Mouse (Mus musculus): Measurements from ENCODE around the gene Fam160b1.

- TF ChIP-seq POLR2A (IDR thresholded peaks at IDR 0.05; ENCODE audit: low read depth, low read length), result no peak
- peak; percentile 54; the same call in 1 of the 2 replicates for TF ChIP-seq MAX (IDR thresholded peaks at IDR 0.05; ENCODE audit: low read length)
- TF ChIP-seq BHLHE40 (IDR thresholded peaks at IDR 0.05; ENCODE audit: low read depth, low read length), result no peak
- TF ChIP-seq CTCF (conservative IDR thresholded peaks at IDR 0.05 in 1 of 2, IDR thresholded peaks at IDR 0.05 in 1 of 2; ENCODE audit: low read depth in 2 of 2, low read length in 2 of 2), result no peak
- no peak for TF ChIP-seq SIN3A (IDR thresholded peaks at IDR 0.05; ENCODE audit: low read length)
- TF ChIP-seq ELF1 (IDR thresholded peaks at IDR 0.05; ENCODE audit: low read depth, low read length), result no peak
- TF ChIP-seq ZNF384 (IDR thresholded peaks at IDR 0.05; ENCODE audit: low read depth, low read length), result no peak
- 0 out of 2 replicates have a peak, but pooled peaks have one; percentile 13 for TF ChIP-seq EP300 (IDR thresholded peaks at IDR 0.05; ENCODE audit: low read length)
- no peak for TF ChIP-seq USF1 (IDR thresholded peaks at IDR 0.05; ENCODE audit: low read depth, low read length)
- TF ChIP-seq CHD1 (IDR thresholded peaks at IDR 0.05; ENCODE audit: low read depth, low read length), result no peak
- no peak for TF ChIP-seq POLR2AphosphoS2 (IDR thresholded peaks at IDR 0.05; ENCODE audit: low read depth, low read length)
- TF ChIP-seq UBTF (IDR thresholded peaks at IDR 0.05; ENCODE audit: low read depth, low read length), result no peak
- TF ChIP-seq MYC (IDR thresholded peaks at IDR 0.05; ENCODE audit: low read depth, low read length), result no peak
- no peak for TF ChIP-seq IRF4 (IDR thresholded peaks at IDR 0.05; ENCODE audit: low read depth, low read length)
Measured at GRCm38 (mm10) chr19:57393357-57393957, 33.0 kb downstream of the Fam160b1 start.
